In the genomic region with DNA sequence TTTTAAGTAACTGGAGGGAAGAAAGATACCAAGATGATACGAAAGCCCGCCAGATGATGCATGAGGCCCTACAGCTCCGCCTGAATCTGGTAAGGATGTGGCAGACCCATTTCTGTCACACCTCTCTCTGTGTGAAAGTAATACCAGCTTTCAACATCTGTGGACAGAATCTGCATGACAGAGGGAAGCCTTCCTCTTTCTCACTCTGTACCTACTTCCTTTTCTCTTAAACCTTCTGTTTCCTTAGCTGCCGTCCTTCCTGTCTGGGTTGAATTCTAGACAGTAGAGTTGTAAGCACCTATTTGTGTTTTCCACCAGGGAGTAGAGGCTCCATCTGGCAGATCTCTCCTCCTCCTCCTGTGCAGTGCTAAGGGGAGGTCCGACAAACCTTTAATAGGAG, we compare ENCODE assay signal across 13 mouse cellular contexts. TPM values are rescaled to one million over a fixed set of nuclear protein-coding genes. Genes with fewer than 3 reads are reported as not detected.
A peak's percentile ranks its signal among the peaks of the same experiment; 100 is the strongest.
DNase-seq lines count a peak whose midpoint lies in the region; ATAC-seq and TF ChIP-seq lines count a peak whose summit lies in the region.
"Had no signal": no experiment of that assay in that cellular context is flagged by ENCODE, and none has a peak within 500 bp of the region (broad histone marks: within the 10 kb centered on the region; RNA-seq: fewer than 3 reads in every experiment).

No protein-coding gene starts in this region.

- no peak for TF ChIP-seq CTCF in liver, embryonic 14.5 days (IDR thresholded peaks at IDR 0.05; ENCODE audit: low read depth)
- TF ChIP-seq CTCF in thymus, adult 2 months (IDR thresholded peaks at IDR 0.05; ENCODE audit: borderline replicate concordance, control insufficient read depth, extremely low read depth, insufficient read depth, low read length, poor library complexity), result no peak

- no peaks in the 10 kb centered on the region for H3K36me3 ChIP-seq in liver, embryonic 14.5 days (replicated peaks; ENCODE audit: control insufficient read depth, insufficient read depth, low read depth)
- no peaks in the 10 kb centered on the region for H3K36me3 ChIP-seq in limb, embryonic 10.5 days
- H3K36me3 ChIP-seq in thymus, adult 2 months (ENCODE audit: control insufficient read depth, insufficient read depth, low read length), result no peaks in the 10 kb centered on the region
- no peaks in the 10 kb centered on the region for H3K36me3 ChIP-seq in kidney, embryonic 16.5 days (ENCODE audit: insufficient read depth, low read length)
- H3K36me3 ChIP-seq: hindbrain, embryonic 15.5 days had no signal

- no peak overlapping the region for H3K4me2 ChIP-seq in liver, embryonic 14.5 days (ENCODE audit: low read depth)
- no peak overlapping the region for H3K4me2 ChIP-seq in kidney, embryonic 16.5 days (replicated peaks; ENCODE audit: low read depth, low read length)
- H3K4me2 ChIP-seq: hindbrain, embryonic 15.5 days had no signal

- no peaks in the 10 kb centered on the region for H3K4me1 ChIP-seq in liver, embryonic 14.5 days (replicated peaks; ENCODE audit: control insufficient read depth in 2 of 2, insufficient read depth in 2 of 2, low read length in 1 of 2)
- H3K4me1 ChIP-seq in limb, embryonic 10.5 days, result peaks cover 38% of the 10 kb centered on the region
- peaks cover 36% of the 10 kb centered on the region for H3K4me1 ChIP-seq in thymus, adult 2 months (replicated peaks; ENCODE audit: control insufficient read depth, insufficient read depth, low read length)
- 0 out of 2 replicates have a peak, but pooled peaks cover 3% of the 10 kb centered on the region for H3K4me1 ChIP-seq in kidney, embryonic 16.5 days (ENCODE audit: insufficient read depth, low read length)

- DNase-seq in liver, embryonic 14.5 days (ENCODE audit: low read depth in 3 of 3, low spot score in 3 of 3), result peak in 2 of 3 experiments; percentile 3 to 7
- DNase-seq in liver (no peak), R1 (ENCODE audit: low read depth, low spot score) (peak; percentile 46)
- no peak for DNase-seq in limb, embryonic 10.5 days (ENCODE audit: low spot score)
- DNase-seq in thymus, adult 2 months, result peak; percentile 60
- no peak for DNase-seq in heart, adult 8-10 months (ENCODE audit: low spot score)
- no peak for DNase-seq in frontal cortex, postnatal 10 days (ENCODE audit: low spot score in 2 of 2)
- DNase-seq: cerebellum, postnatal 36 days had no signal

- no peaks in the 10 kb centered on the region for H3K9me3 ChIP-seq in liver, embryonic 14.5 days (ENCODE audit: control insufficient read depth, low read length)
- H3K9me3 ChIP-seq in limb, embryonic 10.5 days (replicated peaks), result no peaks in the 10 kb centered on the region
- H3K9me3 ChIP-seq in kidney, embryonic 16.5 days (ENCODE audit: low read length), result no peaks in the 10 kb centered on the region
- H3K9me3 ChIP-seq: hindbrain, embryonic 15.5 days; midbrain, embryonic 10.5 days had no signal

- TF ChIP-seq POLR2A in thymus, adult 2 months (IDR thresholded peaks at IDR 0.05; ENCODE audit: control insufficient read depth, extremely low read depth, insufficient read depth, low read length, poor library complexity), result no peak

- WGBS in liver, embryonic 14.5 days (ENCODE audit: insufficient replicate concordance), result 38% methylated on average over 5 of the region's 5 CpGs
- 40% methylated on average over 5 of the region's 5 CpGs for WGBS in limb, embryonic 10.5 days
- 4% methylated on average over 5 of the region's 5 CpGs for WGBS in thymus, adult 2 months
- 47% methylated on average over 5 of the region's 5 CpGs for WGBS in kidney, embryonic 16.5 days

- H3K4me3 ChIP-seq in liver, embryonic 14.5 days (ENCODE audit: insufficient read depth in 1 of 2, low read depth in 2 of 2, low read length in 2 of 2), result no peak overlapping the region
- no peak overlapping the region for H3K4me3 ChIP-seq in limb, embryonic 10.5 days
- H3K4me3 ChIP-seq in thymus, adult 2 months (ENCODE audit: control insufficient read depth, insufficient read depth, low read length), result no peak overlapping the region
- no peak overlapping the region for H3K4me3 ChIP-seq in kidney, embryonic 16.5 days (ENCODE audit: low read length)
- H3K4me3 ChIP-seq: hindbrain, embryonic 15.5 days; left cerebral cortex, adult 2 months; midbrain, embryonic 10.5 days had no signal

- ATAC-seq in liver, embryonic 14.5 days (ENCODE audit: insufficient read depth), result no peak
- ATAC-seq in kidney, embryonic 16.5 days (ENCODE audit: low FRiP score, low TSS enrichment), result no peak
- ATAC-seq: forebrain, embryonic 16.5 days had no signal

- no peak overlapping the region for H3K9ac ChIP-seq in liver, embryonic 14.5 days (replicated peaks)
- H3K9ac ChIP-seq in kidney, embryonic 16.5 days (replicated peaks; ENCODE audit: low read length), result no peak overlapping the region
- H3K9ac ChIP-seq: hindbrain, embryonic 15.5 days had no signal

- H3K27me3 ChIP-seq in liver, embryonic 14.5 days (ENCODE audit: control insufficient read depth, insufficient read depth, low read length), result no peaks in the 10 kb centered on the region
- no peaks in the 10 kb centered on the region for H3K27me3 ChIP-seq in limb, embryonic 10.5 days (ENCODE audit: low read depth, poor library complexity, severe bottlenecking)
- H3K27me3 ChIP-seq in thymus, adult 2 months (ENCODE audit: control insufficient read depth, insufficient read depth, low read length), result no peaks in the 10 kb centered on the region
- no peaks in the 10 kb centered on the region for H3K27me3 ChIP-seq in kidney, embryonic 16.5 days (ENCODE audit: insufficient read depth, low read length)
- H3K27me3 ChIP-seq: hindbrain, embryonic 15.5 days had no signal

- no peak for TF ChIP-seq EP300 in liver, embryonic 14.5 days (IDR thresholded peaks at IDR 0.05; ENCODE audit: low read depth)

- H3K27ac ChIP-seq in liver, embryonic 14.5 days, result no peak overlapping the region
- H3K27ac ChIP-seq in limb, embryonic 10.5 days, result peak overlapping the region; percentile 70; the same call in 1 of the 2 replicates
- peak overlapping the region; percentile 96 for H3K27ac ChIP-seq in thymus, adult 2 months (ENCODE audit: control insufficient read depth, insufficient read depth, low read length)
- no peak overlapping the region for H3K27ac ChIP-seq in kidney, embryonic 16.5 days (ENCODE audit: low read length)
- H3K27ac ChIP-seq: hindbrain, embryonic 15.5 days had no signal

RNA-seq across cellular contexts. Expression of a gene that starts 1.9 kb away (rescaled TPM):
- 1.1 and 1.2 TPM in 2 replicates for polyA plus RNA-seq in liver, embryonic 14.5 days (2012; rRNA removed)
- polyA plus RNA-seq in liver, embryonic 14.5 days (2014; fragmentation: Nextera tagmentation; extraction: Ambion mirVana), result 1.9 and 2.5 TPM in 2 replicates
- 0.06 and 0.40 TPM in 2 replicates for polyA plus RNA-seq in limb, embryonic 10.5 days (2016; fragmentation: Nextera tagmentation; extraction: Ambion mirVana)
- 13.6 and 15.7 TPM in 2 replicates for polyA plus RNA-seq in thymus, adult 2 months (2012; rRNA removed)
- total RNA-seq in heart, adult 8-10 months (2022), result 1 to 10 TPM; 1.2 to 5.1 (median 4.4) TPM
- 0.62 and 1.1 TPM in 2 replicates for polyA plus RNA-seq in kidney, embryonic 16.5 days (2015; fragmentation: Nextera tagmentation; extraction: Ambion mirVana)

RNA-seq across cellular contexts. Expression of a gene that starts 50.1 kb away (rescaled TPM):
- 2.0 TPM in 2 replicates for polyA plus RNA-seq in liver, embryonic 14.5 days (2012; rRNA removed)
- polyA plus RNA-seq in liver, embryonic 14.5 days (2014; fragmentation: Nextera tagmentation; extraction: Ambion mirVana), result 2.8 and 3.0 TPM in 2 replicates
- polyA plus RNA-seq in limb, embryonic 10.5 days (2016; fragmentation: Nextera tagmentation; extraction: Ambion mirVana), result 0.25 and 0.30 TPM in 2 replicates
- 9.4 and 10.4 TPM in 2 replicates for polyA plus RNA-seq in thymus, adult 2 months (2012; rRNA removed)
- 1 to 10 TPM in 1 of 4 experiments, under 1 TPM in 3; 0.49 to 1.4 (median 0.76) TPM for total RNA-seq in heart, adult 8-10 months (2022)
- 0.69 and 0.72 TPM in 2 replicates for polyA plus RNA-seq in kidney, embryonic 16.5 days (2015; fragmentation: Nextera tagmentation; extraction: Ambion mirVana)

Comparison
In these comparisons a context has a peak if more than half of its experiments do, and no peak if none do; other contexts are left out.
1. DNase-seq: peak in liver, embryonic 14.5 days (2 of 3), R1 (single experiment) and thymus, adult 2 months (single experiment); none in liver (single experiment), limb, embryonic 10.5 days (single experiment), heart, adult 8-10 months (single experiment) and frontal cortex, postnatal 10 days (0 of 2).
2. H3K27ac ChIP-seq: peak in limb, embryonic 10.5 days (single experiment) and thymus, adult 2 months (single experiment); none in liver, embryonic 14.5 days (single experiment) and kidney, embryonic 16.5 days (single experiment).